Mouse (Mus musculus) megakaryocyte progenitor cell, adult 5-6 weeks (primary cell): ENCODE results near the gene 9130213A22Rik. TPM values are rescaled to one million over a fixed set of nuclear protein-coding genes. Genes with fewer than 3 reads are reported as not detected.

Experiments used
- ATAC-seq: replicated peaks from 2 replicates; pipeline ENCODE4 v1.8.0; 2016; ENCODE audit warnings: mild to moderate bottlenecking, moderate TSS enrichment, inconsistent platforms; ENCODE audit not compliant: poor library complexity
- total RNA-seq, 2 experiments: library from RNA; stranded (forward) in 1 of 2; stranded (reverse) in 1 of 2; fragments of 157-497, 149-512 nt in 1 of 2; fragments of 200-1000 nt in 1 of 2; gene quantifications; 2 replicates each; pipeline versions ENCODE4 v1.2.3 to v1.2.4; 2015 to 2017

9130213A22Rik gene
- total RNA-seq (2015), result not detected in 2 replicates
- not detected in 2 replicates for total RNA-seq (2017)

- peak; percentile 26 for ATAC-seq
These were observed at the start of gene 9130213A22Rik for GRCm38 (mm10) chr11:69122336-69122951. Gene 9130213A22Rik (minus strand): TSS chr11:69122589.

- ATAC-seq, result peak; percentile 54; the same call in 1 of the 2 replicates
These were observed 49.2 kb upstream of the 9130213A22Rik start for GRCm38 (mm10) chr11:69171626-69172025.

- ATAC-seq, result no peak
These were observed 46.9 kb upstream of the 9130213A22Rik start for GRCm38 (mm10) chr11:69169313-69169712.

- 0 out of 2 replicates have a peak, but pooled peaks have one; percentile 29 for ATAC-seq
These were observed 34.4 kb upstream of the 9130213A22Rik start, which contains the start of gene Alox12b for GRCm38 (mm10) chr11:69156800-69157199. Gene Alox12b (plus strand): TSS chr11:69156989.

- ATAC-seq, result peak; percentile 46; the same call in 1 of the 2 replicates
These were observed 33.0 kb upstream of the 9130213A22Rik start for GRCm38 (mm10) chr11:69155351-69155750.

GRCm38 (mm10) chr11:69153831-69154230 is 31.4 kb upstream of the 9130213A22Rik start:
- no peak for ATAC-seq

- no peak for ATAC-seq
These were observed 28.6 kb upstream of the 9130213A22Rik start for GRCm38 (mm10) chr11:69151004-69151403.

- peak; percentile 94 for ATAC-seq
These were observed 28.1 kb upstream of the 9130213A22Rik start for GRCm38 (mm10) chr11:69150444-69150843.

- ATAC-seq, result no peak
These were observed 27.3 kb upstream of the 9130213A22Rik start for GRCm38 (mm10) chr11:69149728-69150127.

GRCm38 (mm10) chr11:69148451-69148960 is 26.1 kb upstream of the 9130213A22Rik start:
- ATAC-seq, result no peak

GRCm38 (mm10) chr11:69147546-69147945 is 25.2 kb upstream of the 9130213A22Rik start:
- ATAC-seq, result no peak

GRCm38 (mm10) chr11:69135361-69135760 is 13.0 kb upstream of the 9130213A22Rik start:
- ATAC-seq, result no peak

- no peak for ATAC-seq
These were observed 12.2 kb upstream of the 9130213A22Rik start for GRCm38 (mm10) chr11:69134622-69134968.

GRCm38 (mm10) chr11:69133923-69134621 is 11.7 kb upstream of the 9130213A22Rik start:
- ATAC-seq, result peak; percentile 87

GRCm38 (mm10) chr11:69133566-69133922 is 11.2 kb upstream of the 9130213A22Rik start:
- ATAC-seq, result peak; percentile 6; the same call in 1 of the 2 replicates

- ATAC-seq, result no peak
These were observed 6.2 kb upstream of the 9130213A22Rik start for GRCm38 (mm10) chr11:69128426-69129122.

GRCm38 (mm10) chr11:69126706-69127095 is 4.3 kb upstream of the 9130213A22Rik start:
- ATAC-seq, result no peak

GRCm38 (mm10) chr11:69125919-69126705 is 3.7 kb upstream of the 9130213A22Rik start:
- no peak for ATAC-seq

- no peak for ATAC-seq
These were observed 3.3 kb upstream of the 9130213A22Rik start, which contains the start of gene Aloxe3 for GRCm38 (mm10) chr11:69125852-69125918. Gene Aloxe3 (plus strand): TSS chr11:69125896.

- ATAC-seq, result peak; percentile 40
These were observed 2.9 kb upstream of the 9130213A22Rik start for GRCm38 (mm10) chr11:69125041-69125851.
